Mouse (Mus musculus) bone marrow macrophage, adult 2 months (primary cell): Measurements from ENCODE around the gene Pacsin2.
"Not testable (repeated sequence)": the region's sequence is repeated elsewhere in the genome, so short reads cannot be mapped to it uniquely, and the experiment has no call there.

Experiments
- CTCF ChIP-seq: IDR thresholded peaks from 2 replicates; pipeline ENCODE4 v1.5.1; 2012; ENCODE audit warnings: low read depth, mild to moderate bottlenecking, low read length, moderate library complexity
- POLR2A ChIP-seq: IDR thresholded peaks from 2 replicates; pipeline ENCODE4 v1.6.1; 2012; ENCODE audit warnings: mild to moderate bottlenecking, low read depth, low read length, borderline replicate concordance

DNA sequence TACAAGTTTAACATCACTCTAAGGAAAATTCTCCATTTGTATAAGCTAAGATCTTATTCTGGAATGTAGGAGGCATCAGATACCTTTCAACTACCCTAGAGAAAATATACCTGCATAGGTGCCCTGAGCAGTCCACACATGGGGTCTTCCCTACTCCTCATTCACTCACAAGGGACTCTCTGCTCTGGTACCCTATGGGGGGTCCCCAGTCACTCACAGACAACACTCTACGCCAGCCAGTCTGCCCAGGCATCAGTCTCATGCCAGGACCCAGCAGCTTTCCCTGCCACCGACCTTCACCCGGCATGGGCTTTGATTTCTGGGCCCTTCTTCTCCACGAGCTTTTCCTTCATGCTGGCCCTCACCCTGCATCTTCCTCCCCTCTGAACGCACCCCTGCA is 103.5 kb downstream of the Pacsin2 start:
- not testable (repeated sequence) for TF ChIP-seq CTCF, POLR2A
